Mouse (Mus musculus) Patski (cell line): ENCODE measurements around the gene Slc9a9. TPM values are rescaled to one million over a fixed set of nuclear protein-coding genes. Genes with fewer than 3 reads are reported as not detected.

Experiments
- ATAC-seq: fragments of 100-300 bp; one replicate; pipeline ENCODE4 v1.8.0; 2021
- CTCF ChIA-PET: fragments of 350-600 bp; sonication (Branson Sonifier 250); formaldehyde crosslinking; loops from one replicate; lab custom pipeline; 2022; ENCODE audit warnings: inconsistent platforms; lab: Charles Lee
- POLR2A ChIA-PET: fragments of 350-600 bp; sonication (Branson Sonifier 250); formaldehyde crosslinking; loops from one replicate; lab custom pipeline; 2022; ENCODE audit warnings: antibody characterized with exemption, inconsistent platforms; lab: Charles Lee
- DNase-seq: peaks from one replicate; pipeline ENCODE4 v3.0.0-alpha.2; 2011; ENCODE audit warnings: low read depth, low spot score
- H3K27me3 ChIP-seq: fragments of 371-371 bp; one replicate; pipeline ENCODE4 v1.5.1; 2021
- CTCF ChIP-seq: fragments of 100-300 bp; IDR thresholded peaks from one replicate; pipeline ENCODE4 v1.5.1; 2021
- in situ Hi-C: fragments of 300-500 bp; cut with MboI; formaldehyde crosslinking; loops from 3 replicates; pipeline ENCODE4 v1.11.1; 2018; ENCODE audit warnings: low pct_unique_long_range_greater_than_20kb, mixed read lengths
- polyA plus RNA-seq: library from polyadenylated mRNA; unstranded; gene quantifications from one replicate; pipeline ENCODE4 v1.2.3, GENCODE M21; 2021

Slc9a9 gene
- polyA plus RNA-seq, 1 experiment from 2014 or later = 1.1 TPM

DNA sequence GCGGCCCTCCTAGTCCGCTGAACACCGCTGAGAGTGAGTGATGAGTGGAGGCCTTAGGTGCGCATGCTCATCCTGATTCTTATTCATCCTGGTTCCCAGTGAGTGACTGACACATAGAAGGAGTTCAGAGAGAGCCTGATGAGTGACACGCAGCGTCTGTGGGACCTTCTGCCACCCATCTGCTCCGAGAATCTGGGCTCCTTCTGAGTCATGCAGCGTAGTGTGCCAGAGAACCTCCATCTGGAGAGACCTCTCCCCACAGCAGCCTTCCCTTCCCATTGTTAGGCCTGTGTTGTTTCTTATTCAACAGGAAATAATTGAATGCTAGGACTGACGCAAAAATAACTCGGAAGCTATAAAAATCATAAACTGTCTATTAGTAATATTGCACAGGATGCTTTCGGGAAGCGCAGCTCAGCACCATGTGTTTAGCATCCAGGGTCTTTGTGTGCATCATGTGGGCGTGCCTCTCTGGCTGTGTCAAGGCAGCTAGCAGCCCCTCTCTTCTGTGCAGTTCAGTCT, 498.8 kb downstream of the Slc9a9 start:
- CTCF ChIA-PET = no interaction called here
- no peaks in the 10 kb centered on the region for H3K27me3 ChIP-seq
- no peak for DNase-seq
- POLR2A ChIA-PET = no interaction called here
- in situ Hi-C loops = no loop called here
- ATAC-seq = no peak
- TF ChIP-seq CTCF = no peak

DNA sequence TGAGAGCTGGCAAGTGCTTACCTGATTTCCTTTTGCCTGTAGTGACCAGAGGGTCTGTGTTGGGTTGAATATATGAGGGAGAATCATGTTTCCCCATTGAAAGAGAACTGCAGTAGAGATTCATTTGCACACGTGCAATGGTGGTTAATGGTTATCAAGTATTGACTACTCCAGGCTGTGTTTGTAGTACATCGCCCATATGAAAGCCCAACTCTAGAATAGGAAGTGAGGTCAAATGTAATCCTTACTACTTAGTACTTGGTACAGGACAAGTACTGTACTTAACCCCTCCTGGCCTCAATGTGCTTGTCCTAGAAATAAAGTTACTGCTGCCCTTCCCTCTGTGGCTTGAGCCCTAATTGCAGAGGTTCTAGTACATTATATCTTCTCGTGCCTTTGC, 508.5 kb downstream of the Slc9a9 start:
- ATAC-seq (no peak), DNase-seq (no peak)
- POLR2A ChIA-PET = no interaction called here
- TF ChIP-seq CTCF = no peak
- in situ Hi-C loops = no loop called here
- H3K27me3 ChIP-seq = no peaks in the 10 kb centered on the region
- CTCF ChIA-PET = no interaction called here

DNA sequence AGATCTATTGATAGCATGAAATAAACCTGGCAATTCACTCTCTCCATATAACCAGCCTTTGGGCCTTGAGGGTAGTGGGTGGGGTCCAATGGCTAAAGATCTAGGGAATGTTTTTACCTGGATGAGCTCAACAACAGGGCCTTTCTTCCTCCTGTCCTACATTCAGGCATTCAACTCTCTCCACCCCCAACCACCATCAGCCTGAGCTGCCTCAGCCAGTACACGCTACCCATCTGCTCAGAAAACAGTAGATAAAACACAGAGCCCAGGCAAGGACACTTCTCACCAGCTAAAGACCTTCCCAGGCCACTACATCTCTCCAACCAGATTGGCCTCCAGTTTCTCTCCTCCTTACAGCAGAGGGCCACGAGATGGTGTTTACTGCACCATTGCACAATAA, 510.3 kb downstream of the Slc9a9 start:
- POLR2A ChIA-PET = no interaction called here
- TF ChIP-seq CTCF = no peak
- CTCF ChIA-PET = no interaction called here
- no peaks in the 10 kb centered on the region for H3K27me3 ChIP-seq
- ATAC-seq (no peak), DNase-seq (no peak)
- in situ Hi-C loops = no loop called here

DNA sequence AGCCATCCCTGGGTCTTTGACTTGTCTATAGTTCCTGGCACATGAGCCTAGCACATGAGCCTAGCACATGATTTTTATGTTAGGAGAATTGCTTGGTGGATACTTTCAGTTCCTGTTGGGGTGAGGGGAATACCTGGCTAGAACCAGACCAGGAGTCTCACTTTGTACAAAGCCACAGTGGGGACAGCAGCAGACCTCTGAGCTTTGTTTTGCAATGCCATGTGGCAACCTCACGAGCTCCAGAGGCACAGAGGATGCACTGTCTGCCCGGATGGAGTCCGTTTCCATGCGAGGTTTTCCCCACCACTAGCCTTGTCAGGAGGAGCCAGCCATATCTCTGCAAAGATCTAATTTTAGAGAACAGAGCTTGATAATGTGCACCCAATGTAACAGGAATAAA, 510.9 kb downstream of the Slc9a9 start:
- POLR2A ChIA-PET = no interaction called here
- in situ Hi-C loops = no loop called here
- CTCF ChIA-PET = no interaction called here
- no peak for DNase-seq
- ATAC-seq = no peak
- H3K27me3 ChIP-seq = no peaks in the 10 kb centered on the region
- TF ChIP-seq CTCF = no peak

GRCm38 (mm10) chr9:95181241-95182043, 511.7 kb downstream of the Slc9a9 start:
- ChIA-PET CTCF (interaction anchor here (1.1 kb wide), 1 partner anchor 10 kb away, joined by 4 read pairs; no protein-coding TSS in a partner anchor), POLR2A (no interaction called here)
- ATAC-seq = no peak
- TF ChIP-seq CTCF = no peak
- no peak for DNase-seq
- H3K27me3 ChIP-seq = no peaks in the 10 kb centered on the region
- in situ Hi-C loops = no loop called here

DNA sequence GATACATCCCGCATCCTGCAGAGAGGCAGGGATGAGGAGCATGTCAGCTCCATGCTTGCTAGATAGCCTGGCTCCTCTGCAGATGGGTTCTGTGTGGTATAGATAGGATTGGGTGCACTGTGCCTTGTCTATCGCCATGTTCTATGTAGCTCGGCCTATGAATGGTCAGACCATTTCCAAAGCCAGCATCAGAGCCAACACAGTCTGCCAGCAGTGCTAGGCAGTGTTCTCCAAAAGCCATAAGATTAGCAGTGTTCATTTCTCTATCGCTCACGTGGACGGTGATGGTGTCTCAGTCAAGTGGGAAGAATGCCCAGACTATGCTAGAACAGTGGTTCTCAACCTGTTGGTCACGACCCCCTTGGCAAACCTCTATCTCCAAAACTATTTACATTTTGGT, 512.6 kb downstream of the Slc9a9 start:
- POLR2A ChIA-PET = no interaction called here
- no peak for TF ChIP-seq CTCF
- CTCF ChIA-PET = interaction anchor here (1.1 to 1.4 kb wide), 2 partner anchors 9 to 10 kb away, joined by 3 to 4 read pairs; no protein-coding TSS in a partner anchor
- in situ Hi-C loops = no loop called here
- ATAC-seq (no peak), DNase-seq (no peak)
- no peaks in the 10 kb centered on the region for H3K27me3 ChIP-seq

GRCm38 (mm10) chr9:95184453-95184852, 514.7 kb downstream of the Slc9a9 start:
- no peak for TF ChIP-seq CTCF
- in situ Hi-C loops = no loop called here
- ATAC-seq (no peak), DNase-seq (no peak)
- H3K27me3 ChIP-seq = no peaks in the 10 kb centered on the region
- ChIA-PET POLR2A (no interaction called here), CTCF (no interaction called here)

- no peaks in the 10 kb centered on the region for H3K27me3 ChIP-seq
- ATAC-seq (no peak), DNase-seq (no peak)
- no peak for TF ChIP-seq CTCF
- ChIA-PET CTCF (interaction anchor here (0.9 kb wide), 1 partner anchor 12 kb away, joined by 3 read pairs; no protein-coding TSS in a partner anchor), POLR2A (no interaction called here)
- in situ Hi-C loops = no loop called here
Measured at GRCm38 (mm10) chr9:95185840-95186239, 516.1 kb downstream of the Slc9a9 start.

GRCm38 (mm10) chr9:95186386-95187289, 516.9 kb downstream of the Slc9a9 start:
- POLR2A ChIA-PET = interaction anchor here (0.6 kb wide), 1 partner anchor 581 kb away, joined by 3 read pairs; no protein-coding TSS in a partner anchor
- no peak for TF ChIP-seq CTCF

GRCm38 (mm10) chr9:95188362-95189217, 518.9 kb downstream of the Slc9a9 start:
- POLR2A ChIA-PET = no interaction called here
- CTCF ChIA-PET = no interaction called here
- no peak for TF ChIP-seq CTCF
- in situ Hi-C loops = no loop called here
- ATAC-seq (no peak), DNase-seq (peak; percentile 50)
- H3K27me3 ChIP-seq = no peaks in the 10 kb centered on the region

More at GRCm38 (mm10) chr9:95186386-95187289, 516.9 kb downstream of the Slc9a9 start:
- DNase-seq (no peak), ATAC-seq (no peak)
- no peaks in the 10 kb centered on the region for H3K27me3 ChIP-seq
- in situ Hi-C loops = no loop called here
- CTCF ChIA-PET = interaction anchor here (0.9 kb wide), 1 partner anchor 13 kb away, joined by 3 read pairs; no protein-coding TSS in a partner anchor
